Mouse (Mus musculus) cerebellum, postnatal 25 days (tissue): Measurements from ENCODE around the gene Optn.

Source experiments
- DNase-seq, 2 experiments: peaks; one replicate each; pipeline ENCODE4 v3.0.0; 2021; ENCODE audit warnings: mixed read lengths in 2 of 2

The Optn gene

GRCm38 (mm10) chr2:5059997-5060396 is 3.9 kb downstream of the Optn start:
- no peak for DNase-seq

- no peak for DNase-seq
These were observed 5.4 kb downstream of the Optn start for GRCm38 (mm10) chr2:5058436-5058835.

GRCm38 (mm10) chr2:5050562-5050961 is 13.3 kb downstream of the Optn start:
- DNase-seq: no peak

- DNase-seq: no peak
These were observed 16.8 kb downstream of the Optn start for GRCm38 (mm10) chr2:5047016-5047415.

- DNase-seq: no peak
These were observed 18.4 kb downstream of the Optn start for GRCm38 (mm10) chr2:5045269-5045965.

GRCm38 (mm10) chr2:5044321-5044720 is 19.5 kb downstream of the Optn start:
- DNase-seq: no peak

- DNase-seq: no peak
These were observed 20.4 kb downstream of the Optn start for GRCm38 (mm10) chr2:5043476-5043761.

GRCm38 (mm10) chr2:5042616-5043475 is 21.0 kb downstream of the Optn start:
- DNase-seq: no peak

GRCm38 (mm10) chr2:5041854-5042253 is 22.0 kb downstream of the Optn start:
- DNase-seq: no peak

- no peak for DNase-seq
These were observed 23.3 kb downstream of the Optn start for GRCm38 (mm10) chr2:5040281-5041161.

- no peak for DNase-seq
These were observed 24.3 kb downstream of the Optn start for GRCm38 (mm10) chr2:5039350-5040170.

- peak; percentile 76 to 84 for DNase-seq
These were observed 25.5 kb downstream of the Optn start for GRCm38 (mm10) chr2:5038320-5038719.

GRCm38 (mm10) chr2:5037390-5037789 is 26.5 kb downstream of the Optn start:
- no peak for DNase-seq

GRCm38 (mm10) chr2:5036411-5037076 is 27.3 kb downstream of the Optn start:
- DNase-seq: no peak

- DNase-seq: no peak
These were observed 28.6 kb downstream of the Optn start for GRCm38 (mm10) chr2:5035241-5035640.

- no peak for DNase-seq
These were observed 29.1 kb downstream of the Optn start for GRCm38 (mm10) chr2:5034801-5035200.

GRCm38 (mm10) chr2:5033546-5034420 is 30.1 kb downstream of the Optn start:
- no peak for DNase-seq

GRCm38 (mm10) chr2:5032665-5033064 is 31.2 kb downstream of the Optn start:
- DNase-seq: no peak

GRCm38 (mm10) chr2:5031215-5031614 is 32.6 kb downstream of the Optn start:
- DNase-seq: peak; percentile 74 to 83

GRCm38 (mm10) chr2:5029808-5030207 is 34.0 kb downstream of the Optn start:
- no peak for DNase-seq

GRCm38 (mm10) chr2:5028047-5028446 is 35.8 kb downstream of the Optn start:
- DNase-seq: peak in 1 of 2 experiments; percentile 40
